Mouse (Mus musculus) lung, embryonic 14.5 days (tissue): Measurements from ENCODE around the gene Hist1h2ai. TPM values are rescaled to one million over a fixed set of nuclear protein-coding genes. Genes with fewer than 3 reads are reported as not detected.
"Not testable (repeated sequence)": the region's sequence is repeated elsewhere in the genome, so short reads cannot be mapped to it uniquely, and the experiment has no call there.

Source experiments
- ATAC-seq: fragments of 200-750 bp; cut with Nextera tagmentation; 2 replicates; pipeline ENCODE4 v1.8.0; 2017; ENCODE audit warnings: mild to moderate bottlenecking, moderate TSS enrichment, moderate library complexity; ENCODE audit not compliant: insufficient read depth
- DNase-seq: peaks from one replicate; pipeline ENCODE4 v3.0.0-alpha.2; 2015
- H3K27ac ChIP-seq: fragments of 300-500 bp; sonication (generic); 2 replicates; pipeline ENCODE4 v1.5.1; 2014; ENCODE audit warnings: low read depth, mild to moderate bottlenecking, moderate library complexity
- H3K27me3 ChIP-seq: fragments of 300-500 bp; sonication (generic); 2 replicates; pipeline ENCODE4 v1.6.1; 2014; ENCODE audit warnings: low read length, control low read depth; ENCODE audit not compliant: insufficient read depth
- H3K36me3 ChIP-seq: fragments of 300-500 bp; sonication (generic); 2 replicates; pipeline ENCODE4 v1.6.1; 2014; ENCODE audit warnings: control low read depth; ENCODE audit not compliant: insufficient read depth
- H3K4me1 ChIP-seq: fragments of 300-500 bp; sonication (generic); 2 replicates; pipeline ENCODE4 v1.6.1; 2014; ENCODE audit warnings: antibody characterized with exemption, control low read depth; ENCODE audit not compliant: insufficient read depth
- H3K4me2 ChIP-seq: fragments of 300-500 bp; sonication (generic); 2 replicates; pipeline ENCODE4 v1.6.1; 2014; ENCODE audit warnings: mild to moderate bottlenecking
- H3K4me3 ChIP-seq: fragments of 300-500 bp; sonication (generic); 2 replicates; pipeline ENCODE4 v1.5.1; 2014; ENCODE audit warnings: low read depth, low read length
- H3K9ac ChIP-seq: fragments of 300-500 bp; sonication (generic); 2 replicates; pipeline ENCODE4 v1.6.1; 2014
- H3K9me3 ChIP-seq: fragments of 300-500 bp; sonication (generic); 2 replicates; pipeline ENCODE4 v1.6.1; 2016; ENCODE audit warnings: low read depth, low read length, control low read depth
- CTCF ChIP-seq: IDR thresholded peaks from 2 replicates; pipeline ENCODE4 v1.5.1; 2016; ENCODE audit warnings: antibody characterized with exemption, low read depth
- WGBS: fragments of 180-500 bp; shearing (Covaris S2); extraction: QIAGEN DNeasy Blood & Tissue Kit; methylation state at CpG from one replicate; pipeline ENCODE4 v1.1.7; 2014; 5-methylcytosine and 5-hydroxymethylcytosine counted together
- polyA plus RNA-seq: library from polyadenylated mRNA; unstranded; fragments of >200 nt; fragmentation: Nextera tagmentation; extraction: Ambion mirVana; gene quantifications from 2 replicates; pipeline ENCODE4 v1.2.1, GENCODE M21; 2014

The Hist1h2ai gene
- polyA plus RNA-seq, 1 experiment from 2014 or later: 42.9 TPM

DNA sequence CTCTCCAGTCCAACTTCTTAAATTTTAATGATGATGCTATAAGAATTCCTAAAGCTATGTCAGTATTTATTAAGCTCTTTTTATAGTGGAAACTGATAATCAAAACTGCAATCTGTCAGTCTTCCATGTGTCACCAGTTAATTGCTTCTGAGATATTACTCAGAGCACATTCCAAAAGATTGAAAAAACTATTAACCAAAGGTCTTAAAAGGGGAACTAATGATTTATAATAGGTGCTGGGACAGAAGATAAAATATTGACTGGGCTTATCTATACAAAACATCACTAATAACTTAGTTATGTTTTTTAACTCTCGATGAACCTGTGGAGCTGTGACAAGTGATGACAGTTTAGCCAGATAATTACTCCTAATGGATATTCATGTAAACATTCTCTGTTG is 28.8 kb downstream of the Hist1h2ai start:
- H3K4me3 ChIP-seq: no peak overlapping the region
- WGBS: 42% methylated on average over 1 of the region's 1 CpGs
- no peaks in the 10 kb centered on the region for H3K9me3 ChIP-seq
- no peaks in the 10 kb centered on the region for H3K36me3 ChIP-seq
- no peak overlapping the region for H3K27ac ChIP-seq
- no peaks in the 10 kb centered on the region for H3K27me3 ChIP-seq
- H3K4me1 ChIP-seq: no peaks in the 10 kb centered on the region
- no peak overlapping the region for H3K4me2 ChIP-seq
- no peak for TF ChIP-seq CTCF
- H3K9ac ChIP-seq: no peak overlapping the region
- DNase-seq: no peak
- no peak for ATAC-seq

GRCm38 (mm10) chr13:21749387-21750158 is 33.4 kb downstream of the Hist1h2ai start:
- Histone ChIP-seq H3K36me3 (no peaks in the 10 kb centered on the region), H3K27me3 (no peaks in the 10 kb centered on the region), H3K9ac (peak overlapping the region; percentile 82), H3K4me1 (no peaks in the 10 kb centered on the region), H3K4me2 (peak overlapping the region; percentile 84), H3K9me3 (no peaks in the 10 kb centered on the region), H3K27ac (peak overlapping the region; percentile 97), H3K4me3 (peak overlapping the region; percentile 57)
- WGBS: 2% methylated on average over 5 of the region's 5 CpGs
- DNase-seq (peak; percentile 68), ATAC-seq (no peak)
- TF ChIP-seq CTCF: no peak

DNA sequence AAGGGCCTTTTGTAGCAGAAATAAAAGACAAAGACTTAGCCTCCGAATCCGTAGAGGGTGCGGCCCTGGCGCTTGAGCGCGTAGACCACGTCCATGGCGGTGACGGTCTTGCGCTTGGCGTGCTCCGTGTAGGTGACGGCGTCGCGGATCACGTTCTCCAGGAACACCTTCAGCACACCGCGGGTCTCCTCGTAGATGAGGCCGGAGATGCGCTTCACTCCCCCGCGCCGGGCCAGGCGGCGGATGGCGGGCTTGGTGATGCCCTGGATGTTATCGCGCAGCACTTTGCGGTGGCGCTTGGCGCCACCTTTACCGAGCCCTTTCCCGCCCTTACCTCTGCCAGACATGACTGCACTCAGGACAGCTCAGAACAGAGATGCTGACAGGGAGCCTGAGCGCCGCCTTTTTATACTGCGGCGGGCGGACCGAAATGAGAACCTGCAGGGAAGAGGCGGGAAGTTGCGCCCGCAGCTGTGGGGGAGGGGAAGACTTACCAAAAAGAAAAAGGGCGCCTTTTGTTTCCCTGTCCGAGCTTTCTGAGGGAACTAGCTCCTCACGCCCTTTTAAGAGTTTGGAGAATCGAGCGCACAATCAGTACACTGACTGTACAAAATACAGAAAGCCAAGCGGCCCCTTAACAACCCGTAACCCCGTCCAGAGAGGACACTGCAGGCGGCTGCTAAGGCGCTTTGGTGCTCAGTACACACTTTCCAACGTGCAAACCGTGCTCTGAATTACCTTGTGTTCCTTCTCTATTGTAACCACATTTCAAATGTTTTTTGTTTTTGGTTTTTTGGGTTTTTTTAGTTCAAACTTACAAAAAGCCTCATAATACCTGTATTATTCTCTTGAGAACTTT is 34.2 kb downstream of the Hist1h2ai start, which contains the start of gene Hist1h4k:
Gene Hist1h4k, minus strand, starts transcription at position 347 of the 859 bp plus-strand sequence.
- Histone ChIP-seq H3K27ac (peak within 1 kb of the TSS; percentile 98), H3K4me2 (peak within 1 kb of the TSS; percentile 84), H3K4me3 (peak within 1 kb of the TSS; percentile 57), H3K9ac (peak within 1 kb of the TSS; percentile 82)
- under 1% methylated on average over 42 of the region's 56 CpGs for WGBS
- not testable (repeated sequence) for H3K27me3 ChIP-seq, H3K4me1 ChIP-seq, H3K36me3 ChIP-seq, H3K9me3 ChIP-seq
- ATAC-seq: peak; percentile 85
- peak; percentile 98 for DNase-seq

DNA sequence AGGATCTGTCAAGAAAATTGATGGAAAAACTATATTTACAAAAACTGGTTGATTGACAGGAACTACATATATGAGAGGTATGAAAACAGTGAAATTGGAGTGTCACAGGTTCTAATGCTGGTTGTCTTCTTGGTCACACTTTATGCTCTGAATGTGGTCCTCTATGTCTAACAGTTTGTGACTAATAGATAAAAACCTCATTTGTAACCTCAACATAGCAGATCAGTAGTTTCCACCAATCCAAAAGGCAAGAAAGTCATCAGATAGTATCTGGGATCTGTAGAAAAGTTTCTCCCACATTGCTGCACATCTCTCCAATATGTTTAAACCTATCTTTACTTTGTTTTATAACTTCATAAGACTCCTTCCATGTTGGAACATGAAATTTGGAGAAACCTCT is 35.2 kb downstream of the Hist1h2ai start:
- Histone ChIP-seq H3K36me3 (no peaks in the 10 kb centered on the region), H3K9me3 (no peaks in the 10 kb centered on the region), H3K27ac (peak overlapping the region; percentile 98), H3K4me1 (no peaks in the 10 kb centered on the region), H3K4me2 (peak overlapping the region; percentile 75), H3K9ac (no peak overlapping the region), H3K27me3 (no peaks in the 10 kb centered on the region), H3K4me3 (0 out of 2 replicates have a peak overlapping the region, but pooled peaks have one; percentile 46)
- TF ChIP-seq CTCF: no peak
- ATAC-seq (no peak), DNase-seq (peak; percentile 9)

DNA sequence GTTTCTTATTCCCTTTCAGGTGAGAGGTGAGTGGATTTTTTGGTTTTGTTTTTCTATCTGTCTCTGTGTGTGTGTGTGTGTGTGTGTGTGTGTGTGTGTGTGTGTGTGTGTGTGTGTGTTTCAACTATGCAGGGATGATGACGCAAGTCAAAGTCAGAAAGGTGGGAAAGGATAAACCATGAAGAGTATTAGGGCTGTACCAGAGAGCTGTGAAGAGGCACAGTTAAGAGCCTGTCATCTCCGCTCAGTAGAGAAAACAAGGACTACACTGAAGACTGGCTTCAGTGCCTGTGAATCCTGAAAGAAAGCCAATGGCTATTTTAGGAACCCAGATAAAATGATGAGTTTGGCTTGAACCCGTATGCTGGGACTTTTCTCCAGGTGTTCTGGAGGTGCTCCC is 35.6 kb downstream of the Hist1h2ai start:
- no peak for ATAC-seq
- Histone ChIP-seq H3K36me3 (no peaks in the 10 kb centered on the region), H3K27ac (peak overlapping the region; percentile 98), H3K4me3 (peak overlapping the region; percentile 46; the same call in 1 of the 2 replicates), H3K4me2 (peak overlapping the region; percentile 75), H3K4me1 (no peaks in the 10 kb centered on the region), H3K9me3 (no peaks in the 10 kb centered on the region), H3K27me3 (no peaks in the 10 kb centered on the region), H3K9ac (peak overlapping the region; percentile 71)
- 54% methylated on average over 3 of the region's 3 CpGs for WGBS
- TF ChIP-seq CTCF: no peak
- DNase-seq: peak; percentile 15

- no peaks in the 10 kb centered on the region for H3K27me3 ChIP-seq
- TF ChIP-seq CTCF: no peak
- H3K9me3 ChIP-seq: no peaks in the 10 kb centered on the region
- no peaks in the 10 kb centered on the region for H3K4me1 ChIP-seq
- no peaks in the 10 kb centered on the region for H3K36me3 ChIP-seq
- peak overlapping the region; percentile 46 for H3K4me3 ChIP-seq
- DNase-seq (peak; percentile 42), ATAC-seq (no peak)
- peak overlapping the region; percentile 75 for H3K4me2 ChIP-seq
- H3K9ac ChIP-seq: peak overlapping the region; percentile 71
- H3K27ac ChIP-seq: peak overlapping the region; percentile 98
- WGBS: 32% methylated on average over 3 of the region's 3 CpGs
Measured at GRCm38 (mm10) chr13:21752356-21752755, 36.1 kb downstream of the Hist1h2ai start.

GRCm38 (mm10) chr13:21753051-21753523 is 36.9 kb downstream of the Hist1h2ai start:
- ATAC-seq (no peak), DNase-seq (peak; percentile 62)
- H3K9me3 ChIP-seq: no peaks in the 10 kb centered on the region

More at GRCm38 (mm10) chr13:21753051-21753523, 36.9 kb downstream of the Hist1h2ai start:
- no peak for TF ChIP-seq CTCF
- Histone ChIP-seq H3K27me3 (no peaks in the 10 kb centered on the region), H3K4me1 (no peaks in the 10 kb centered on the region), H3K4me2 (peak overlapping the region; percentile 75), H3K36me3 (no peaks in the 10 kb centered on the region), H3K4me3 (peak overlapping the region; percentile 46), H3K9ac (peak overlapping the region; percentile 71), H3K27ac (peak overlapping the region; percentile 98)
- 1% methylated on average over 10 of the region's 10 CpGs for WGBS
